Mouse (Mus musculus) adrenal gland, postnatal 25 days (tissue): ENCODE results near the gene Srsf9. TPM values are rescaled to one million over a fixed set of nuclear protein-coding genes. Genes with fewer than 3 reads are reported as not detected.

ENCODE experiments used
- DNase-seq: peaks from one replicate; pipeline ENCODE4 v3.0.0; 2021; ENCODE audit warnings: mixed read lengths
- total RNA-seq: library from RNA; stranded (reverse); gene quantifications from 2 replicates; pipeline ENCODE4 v1.2.3, GENCODE M21; 2021

Srsf9 gene
- total RNA-seq, 1 experiment from 2014 or later: 74.5 TPM

DNA sequence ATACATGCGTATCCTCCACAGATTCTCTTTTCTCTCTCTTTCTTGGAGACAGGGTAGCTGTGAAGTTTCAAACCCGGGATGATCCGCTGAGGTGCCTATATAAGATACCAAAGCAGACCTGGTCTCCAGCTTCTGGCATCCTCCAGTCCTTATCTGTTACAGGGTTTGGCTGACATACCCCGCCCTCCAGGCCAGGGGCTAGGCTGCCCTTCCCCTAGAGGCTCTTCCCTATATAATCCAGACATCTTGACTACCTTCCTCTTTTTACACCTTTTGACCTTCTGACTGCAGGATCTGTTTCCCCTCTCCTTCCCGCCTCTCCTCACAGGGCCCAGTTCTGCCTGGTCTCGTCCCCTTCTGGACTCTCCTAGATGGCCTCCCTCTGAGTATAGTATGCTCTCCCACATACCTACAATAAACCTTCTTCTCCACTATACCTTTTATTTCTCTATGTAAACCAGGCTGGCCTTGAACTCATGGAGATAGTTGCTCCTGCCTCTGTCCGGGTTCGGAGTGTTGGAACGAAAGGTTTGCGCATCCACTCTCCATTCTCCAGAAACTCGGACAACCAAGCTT is 633 bp upstream of the Srsf9 start:
- DNase-seq: no peak

GRCm38 (mm10) chr5:115327610-115328548 is 902 bp downstream of the Srsf9 start:
- peak; percentile 27 for DNase-seq

- DNase-seq: no peak
Measured at GRCm38 (mm10) chr5:115330955-115331354, 4.0 kb downstream of the Srsf9 start.

DNA sequence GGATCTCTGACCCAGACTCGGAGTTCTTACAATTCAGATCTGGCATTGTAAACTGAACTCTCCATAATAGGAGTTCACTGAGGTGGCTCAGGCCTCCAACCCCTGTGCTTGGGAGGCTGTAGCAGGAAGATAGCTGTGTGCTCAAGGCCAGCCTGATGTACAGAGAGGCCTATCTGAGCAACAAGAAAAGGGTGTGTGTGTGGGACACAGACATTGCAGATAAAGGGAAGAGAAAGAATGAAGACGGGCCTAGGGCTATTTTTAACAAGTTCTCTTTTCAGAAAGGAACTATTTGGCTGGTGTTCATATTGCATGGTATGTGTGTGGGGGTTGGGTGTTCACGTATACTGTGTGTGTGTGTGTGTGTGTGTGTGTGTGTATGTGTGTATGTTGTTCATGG is 6.6 kb downstream of the Srsf9 start:
- no peak for DNase-seq

DNA sequence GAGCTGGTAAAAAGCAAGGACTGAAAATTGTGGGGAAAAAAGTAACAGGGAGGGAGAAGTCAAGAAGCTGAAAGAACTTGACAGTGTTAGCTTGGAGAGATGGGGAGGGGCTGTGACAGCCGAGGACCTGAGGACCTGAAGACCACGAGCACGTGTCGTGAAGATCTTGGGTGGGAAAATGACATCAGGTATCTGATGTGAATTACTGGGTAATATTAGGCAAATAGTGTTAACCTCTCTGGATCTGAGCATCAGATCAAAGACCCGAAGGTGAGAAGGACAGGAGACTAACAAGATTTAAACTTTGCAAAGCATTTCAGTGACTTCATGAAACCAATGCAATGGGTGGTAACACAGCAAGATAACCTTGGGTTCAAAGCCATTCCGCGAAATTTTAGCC is 13.0 kb downstream of the Srsf9 start:
- no peak for DNase-seq

DNA sequence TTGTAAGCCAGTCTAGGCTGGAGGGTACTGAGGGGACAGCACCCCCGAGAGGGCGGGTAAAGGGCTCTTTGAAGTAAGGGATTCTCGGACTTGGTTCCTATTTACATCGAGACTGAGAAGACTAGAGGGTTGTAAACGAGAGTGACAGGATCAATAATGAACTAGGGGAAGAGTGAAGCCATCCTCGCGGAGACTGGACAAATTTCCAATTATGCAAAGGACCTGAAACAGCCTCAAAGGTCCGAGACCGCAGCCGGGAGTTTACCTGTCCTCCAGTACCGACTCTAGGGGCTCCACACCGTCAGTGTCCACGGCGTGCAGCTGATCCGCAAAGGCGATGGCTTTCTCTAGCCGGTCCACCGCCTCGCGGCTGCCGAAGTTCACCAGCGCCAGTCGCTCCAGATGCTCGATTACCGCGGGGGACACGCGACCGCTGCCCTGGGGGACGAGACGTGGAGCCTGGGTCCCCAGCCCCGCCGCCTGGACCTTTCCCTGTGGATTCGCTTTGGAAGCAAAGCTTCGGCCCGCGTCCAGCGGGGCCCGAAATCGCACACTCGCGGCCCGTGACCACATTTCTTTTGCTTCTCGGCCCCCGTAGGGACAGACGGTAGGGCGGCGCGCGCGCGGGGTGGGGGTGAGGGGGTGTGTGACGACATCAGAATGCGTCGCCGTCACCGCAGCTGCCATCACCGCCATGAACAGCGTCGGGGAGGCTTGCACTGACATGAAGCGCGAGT is 13.8 kb downstream of the Srsf9 start, which contains the start of the genes Gatc and Triap1:
Gene Gatc (minus strand): TSS at position 602 of the 737 bp plus-strand sequence.
Gene Triap1 (plus strand): TSS at position 649 of the 737 bp plus-strand sequence.
- DNase-seq: peak; percentile 92

GRCm38 (mm10) chr5:115341314-115342165 is 14.6 kb downstream of the Srsf9 start:
- DNase-seq: no peak

DNA sequence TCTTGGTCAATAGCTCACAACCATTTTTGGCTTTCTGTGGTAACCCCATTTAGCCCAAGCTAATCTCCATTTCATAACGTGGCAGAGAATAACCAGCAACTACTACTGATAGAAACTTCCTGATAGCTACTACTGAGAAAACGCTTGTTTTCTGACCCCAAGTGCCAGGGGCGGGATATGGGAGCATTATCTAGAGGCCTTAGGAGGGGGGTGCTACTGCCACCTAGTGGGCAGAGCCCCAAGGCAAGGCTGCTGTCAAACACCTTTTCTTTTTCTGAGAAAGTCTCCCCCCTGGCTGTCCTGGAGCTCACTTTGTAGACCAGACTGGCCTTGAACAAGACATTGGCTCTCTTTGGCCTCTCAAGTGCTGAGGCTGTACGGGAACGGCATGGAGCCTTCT is 20.6 kb downstream of the Srsf9 start:
- DNase-seq: peak; percentile 79

DNA sequence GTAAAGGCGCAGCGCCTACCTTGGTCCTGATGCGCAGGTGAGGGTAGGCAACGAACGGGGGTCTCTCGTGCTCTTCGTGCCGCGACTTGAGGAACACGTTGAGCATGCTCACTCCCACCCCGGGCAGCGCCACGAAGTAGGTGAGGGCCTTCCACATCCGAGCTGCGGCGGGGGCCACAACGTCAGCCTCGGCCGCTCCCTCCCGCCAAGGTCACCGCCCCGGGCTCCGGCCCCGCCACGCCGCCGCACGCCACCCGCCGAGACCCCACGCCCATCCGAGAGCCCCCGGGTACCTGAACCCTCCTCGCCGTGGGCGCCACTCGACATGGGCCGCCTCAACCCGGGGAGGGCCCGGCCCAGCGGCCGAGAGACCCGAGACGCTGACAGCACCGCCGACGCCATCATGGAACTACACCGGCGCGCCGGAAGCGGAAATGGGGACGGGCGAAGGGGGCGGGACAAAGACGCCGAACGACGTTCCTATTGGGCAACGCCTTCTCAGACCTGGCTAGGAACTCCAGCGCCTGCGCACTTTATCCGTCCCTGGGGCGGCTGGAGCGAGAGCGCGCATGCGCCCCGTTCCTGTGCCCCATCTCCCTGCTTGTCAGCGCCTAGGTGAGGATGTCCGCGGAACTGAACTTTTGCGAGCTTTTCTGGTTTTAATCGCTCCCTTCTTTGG is 21.7 kb downstream of the Srsf9 start, which contains the start of gene Cox6a1:
Gene Cox6a1 (minus strand): TSS at position 436 of the 679 bp plus-strand sequence.
- DNase-seq: peak; percentile 99

DNA sequence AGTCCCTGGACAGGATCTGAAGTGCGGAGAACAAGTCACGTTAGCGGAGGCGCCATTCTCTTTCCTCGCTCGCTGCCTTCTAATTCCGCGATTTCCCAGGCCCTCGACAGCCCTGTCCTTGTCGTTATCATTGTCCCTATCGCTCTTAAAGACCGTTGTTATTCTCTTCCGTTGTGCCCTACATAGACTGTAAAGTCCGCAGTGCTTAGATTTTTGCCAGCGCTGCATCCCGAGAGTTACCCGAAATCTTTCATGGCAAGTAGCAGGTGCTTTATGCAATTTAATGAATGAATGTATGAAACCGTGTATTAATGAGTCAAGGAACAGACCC is 22.2 kb downstream of the Srsf9 start:
- no peak for DNase-seq

GRCm38 (mm10) chr5:115351348-115351747 is 24.4 kb downstream of the Srsf9 start:
- DNase-seq: no peak

DNA sequence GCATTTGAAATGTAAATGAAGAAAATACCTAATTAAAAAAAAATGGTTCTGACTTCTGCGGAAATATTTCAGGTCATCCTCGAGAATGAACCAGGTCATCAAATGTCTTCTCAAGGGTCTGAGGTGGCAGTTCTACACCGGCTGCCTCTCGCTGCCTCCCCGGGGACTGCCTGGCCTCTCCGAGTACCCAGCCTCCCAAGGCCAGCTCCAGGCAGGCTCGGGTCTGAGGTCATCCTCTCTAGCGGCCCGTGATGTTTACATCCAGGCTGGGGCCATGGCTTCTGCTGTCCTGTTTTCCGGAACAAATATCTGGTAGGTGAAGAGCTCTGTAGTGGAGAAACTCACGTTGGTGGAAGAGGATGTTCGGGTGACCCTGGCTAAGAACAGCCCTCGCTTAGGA is 28.1 kb downstream of the Srsf9 start:
- no peak for DNase-seq

- DNase-seq: peak; percentile 92
Measured at GRCm38 (mm10) chr5:115358872-115359271, 31.9 kb downstream of the Srsf9 start.

DNA sequence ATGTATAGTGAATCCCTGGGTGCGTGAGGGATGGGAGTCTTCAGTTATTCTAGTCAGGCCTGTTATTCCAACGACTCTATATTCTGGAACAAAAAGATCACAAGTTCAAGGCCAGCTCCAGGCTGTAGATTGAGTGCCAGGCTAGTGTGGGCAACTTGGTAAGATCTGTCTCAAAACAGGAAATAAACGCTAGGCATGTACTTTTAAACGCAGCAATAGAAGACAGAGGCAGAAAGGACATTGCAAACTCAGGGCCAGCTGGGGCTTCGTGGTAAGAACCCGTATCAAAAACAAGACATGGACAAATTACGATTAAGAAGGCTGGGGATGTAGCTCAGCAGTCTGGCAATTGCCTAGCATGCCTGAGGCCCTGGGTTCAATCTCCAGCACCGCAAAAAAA is 32.5 kb downstream of the Srsf9 start:
- no peak for DNase-seq

DNA sequence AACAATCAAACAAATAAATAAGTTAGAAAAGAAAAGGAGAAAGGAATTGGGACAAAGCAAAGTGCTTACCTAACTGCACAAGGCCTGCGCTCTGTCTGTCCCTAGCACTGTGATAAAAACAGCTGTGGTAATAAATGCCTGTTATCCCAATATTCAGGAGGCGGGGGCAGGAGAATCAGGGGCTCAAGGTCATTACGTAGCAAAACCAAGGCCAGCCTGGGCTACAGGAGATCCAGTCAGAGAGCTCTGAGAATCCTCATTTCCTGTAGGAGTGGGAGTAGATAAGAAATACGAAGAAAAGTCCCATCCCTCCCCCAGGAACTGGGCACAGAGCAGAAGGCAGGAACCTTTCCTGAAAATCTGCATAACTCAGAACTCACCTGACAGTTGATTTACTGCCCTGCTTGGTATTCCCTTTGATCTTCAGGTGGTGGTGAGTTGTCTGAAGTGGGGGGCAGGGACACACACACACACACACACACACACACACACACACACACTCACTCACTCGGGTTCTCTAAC is 32.9 kb downstream of the Srsf9 start:
- DNase-seq: no peak

GRCm38 (mm10) chr5:115362216-115362615 is 35.2 kb downstream of the Srsf9 start:
- no peak for DNase-seq

GRCm38 (mm10) chr5:115362819-115363714 is 36.1 kb downstream of the Srsf9 start:
- DNase-seq: no peak

DNA sequence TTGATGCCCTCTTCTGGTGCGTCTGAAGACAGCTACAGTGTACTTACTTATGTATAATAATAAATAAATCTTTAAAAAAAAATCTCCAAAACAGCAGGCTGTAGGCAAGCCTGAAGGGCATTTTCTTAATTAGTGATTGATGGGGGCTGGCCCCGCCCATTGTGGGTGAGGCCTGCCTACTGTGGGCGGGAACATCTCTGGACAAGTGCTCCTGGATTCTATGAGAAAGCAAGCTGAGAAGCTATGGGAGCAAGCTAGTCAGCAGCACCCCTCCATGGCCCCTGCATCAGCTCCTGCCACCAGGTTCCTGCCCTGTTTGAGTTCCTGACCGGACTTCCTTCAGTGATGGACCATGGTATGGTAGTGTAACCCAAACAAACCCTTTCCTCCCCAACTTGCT is 37.8 kb downstream of the Srsf9 start:
- DNase-seq: no peak

DNA sequence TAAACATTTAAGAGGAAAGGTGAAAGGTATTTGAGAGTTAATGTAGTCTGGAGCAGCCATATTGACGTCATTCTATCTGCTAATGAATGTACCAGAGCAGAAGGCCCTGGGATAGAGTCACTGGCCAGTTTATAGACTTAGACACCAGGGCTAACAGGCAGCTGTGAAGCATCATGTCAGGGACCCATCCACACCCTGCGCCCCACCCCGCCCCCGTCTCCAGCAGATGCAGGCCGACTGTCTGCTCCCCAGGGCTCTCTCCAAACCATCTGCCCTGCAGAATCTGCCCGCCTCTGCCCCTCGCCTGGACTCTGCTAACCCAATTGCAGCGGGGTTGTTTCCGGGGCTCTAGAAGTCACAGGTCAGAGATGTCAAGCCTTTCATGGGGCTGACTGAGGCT is 44.8 kb downstream of the Srsf9 start:
- no peak for DNase-seq
